Mouse (Mus musculus): ENCODE measurements around the gene Safb. TPM values are rescaled to one million over a fixed set of nuclear protein-coding genes. Genes with fewer than 3 reads are reported as not detected.

Safb gene
- 10 to 100 TPM; 36.9 to 55.3 (median 39.7) TPM for polyA plus RNA-seq (2017; shearing (Covaris generic))

- peak; percentile 79 for ATAC-seq
These were observed at the start of gene Safb, which contains the start of gene Safb2 for GRCm38 (mm10) chr17:56584257-56585130. Gene Safb (plus strand): TSS chr17:56584825. Gene Safb2 (minus strand): TSS chr17:56584585.

- no peak for ATAC-seq
These were observed 48.4 kb upstream of the Safb start for GRCm38 (mm10) chr17:56536192-56536591.

GRCm38 (mm10) chr17:56536874-56537273, 47.8 kb upstream of the Safb start:
- no peak for ATAC-seq

GRCm38 (mm10) chr17:56537912-56538311, 46.7 kb upstream of the Safb start:
- no peak for ATAC-seq

DNA sequence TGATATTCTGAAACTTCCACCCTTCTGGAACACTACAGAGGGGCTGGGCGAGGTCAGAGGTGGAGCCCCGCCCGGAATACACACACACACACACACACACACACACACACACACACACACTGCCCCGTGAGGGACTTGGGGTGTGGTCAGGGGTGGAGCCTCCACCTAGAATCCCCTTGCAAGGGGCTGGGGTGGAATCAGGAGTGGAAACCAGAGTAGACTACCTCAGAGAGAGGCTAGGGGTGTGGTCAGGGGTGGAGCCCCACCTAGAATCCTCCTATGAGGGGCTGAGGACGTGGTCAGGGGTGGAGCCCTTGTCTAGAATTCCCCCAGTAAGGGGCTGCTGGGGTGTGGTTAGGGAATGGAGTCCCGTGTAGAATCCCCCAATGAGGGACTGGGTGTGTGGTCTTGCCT, 44.1 kb upstream of the Safb start:
- no peak for ATAC-seq

DNA sequence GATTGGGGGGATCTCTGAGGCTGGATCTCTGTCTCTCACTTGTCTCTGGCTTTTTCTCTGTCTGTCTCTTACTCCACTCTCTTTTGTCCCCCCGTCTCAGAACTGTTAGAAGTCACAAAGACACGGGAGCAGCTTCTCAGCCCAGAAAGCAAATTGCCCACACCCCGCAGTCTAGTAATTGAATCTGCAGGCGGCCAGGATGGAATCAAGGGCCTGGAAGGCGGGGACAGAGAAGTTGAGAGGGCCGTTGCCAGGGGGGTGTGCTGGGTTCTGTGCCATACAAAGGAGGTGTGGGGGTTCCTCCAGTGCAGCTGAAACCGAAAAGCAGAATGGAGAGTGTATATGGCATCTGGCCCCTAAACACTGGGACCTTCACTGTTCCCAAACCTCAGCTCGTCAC, 41.9 kb upstream of the Safb start:
- ATAC-seq, result no peak

GRCm38 (mm10) chr17:56543684-56544224, 40.9 kb upstream of the Safb start:
- no peak for ATAC-seq

- ATAC-seq, result no peak
These were observed 39.8 kb upstream of the Safb start for GRCm38 (mm10) chr17:56544699-56545387.

DNA sequence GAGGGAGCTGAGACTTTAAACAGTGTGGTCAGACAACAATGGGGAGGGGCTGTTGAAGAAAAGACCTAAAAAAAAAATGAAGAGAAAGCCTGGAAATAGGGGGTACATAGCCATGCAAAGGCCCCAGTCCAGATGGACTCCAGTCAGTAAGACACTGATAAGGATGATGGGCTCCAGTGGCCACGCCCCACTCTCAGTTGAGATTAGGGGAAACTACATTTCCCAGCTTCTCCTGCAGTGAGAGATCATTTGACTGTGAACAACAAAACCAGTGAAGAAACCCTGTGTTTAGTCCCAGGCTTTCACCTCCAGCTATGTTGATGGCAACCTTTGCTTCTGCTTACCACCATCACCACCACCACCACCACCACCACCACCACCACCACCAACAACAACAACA, 38.7 kb upstream of the Safb start:
- no peak for ATAC-seq

- ATAC-seq, result no peak
These were observed 38.0 kb upstream of the Safb start for GRCm38 (mm10) chr17:56546576-56546975.

GRCm38 (mm10) chr17:56547116-56547845, 37.3 kb upstream of the Safb start:
- no peak for ATAC-seq

DNA sequence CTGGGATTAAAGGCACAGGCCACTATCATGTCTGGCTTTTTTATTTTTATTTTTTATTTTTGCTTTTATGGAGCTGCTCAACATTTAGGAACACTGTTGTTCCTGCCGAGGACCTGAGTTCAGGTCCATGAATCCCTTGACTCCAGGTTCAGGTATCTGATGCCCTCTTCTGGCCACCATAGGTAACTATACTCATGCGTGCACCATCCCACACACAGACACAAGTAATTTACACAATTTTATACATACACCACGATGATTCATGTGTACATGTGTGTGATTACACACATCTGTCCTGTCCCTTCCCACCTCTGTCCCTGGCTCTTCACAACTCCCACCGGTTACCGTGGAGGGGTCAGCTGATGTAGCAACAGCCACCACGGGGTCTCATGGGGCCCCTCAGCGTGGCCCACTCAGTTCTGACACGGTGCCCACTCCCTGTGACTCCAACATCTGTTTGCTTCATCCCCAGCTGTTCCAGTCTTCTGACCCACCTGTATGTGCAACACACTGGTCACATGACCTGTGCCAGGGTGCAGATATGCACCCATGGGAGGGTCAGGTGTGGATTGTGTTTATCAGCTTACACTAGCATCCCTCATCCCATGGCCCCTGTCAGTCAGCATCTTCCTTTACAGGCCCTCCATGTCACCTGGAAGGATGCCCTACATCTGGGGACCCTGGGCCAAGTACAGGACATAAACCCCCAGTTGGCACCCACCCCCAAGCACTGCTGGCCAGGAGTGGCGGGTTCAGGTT, 36.6 kb upstream of the Safb start:
- ATAC-seq, result no peak

- no peak for ATAC-seq
These were observed 36.0 kb upstream of the Safb start for GRCm38 (mm10) chr17:56548605-56549105.

- ATAC-seq, result no peak
These were observed 33.7 kb upstream of the Safb start for GRCm38 (mm10) chr17:56550784-56551475.

GRCm38 (mm10) chr17:56551841-56552581, 32.6 kb upstream of the Safb start:
- ATAC-seq, result no peak

DNA sequence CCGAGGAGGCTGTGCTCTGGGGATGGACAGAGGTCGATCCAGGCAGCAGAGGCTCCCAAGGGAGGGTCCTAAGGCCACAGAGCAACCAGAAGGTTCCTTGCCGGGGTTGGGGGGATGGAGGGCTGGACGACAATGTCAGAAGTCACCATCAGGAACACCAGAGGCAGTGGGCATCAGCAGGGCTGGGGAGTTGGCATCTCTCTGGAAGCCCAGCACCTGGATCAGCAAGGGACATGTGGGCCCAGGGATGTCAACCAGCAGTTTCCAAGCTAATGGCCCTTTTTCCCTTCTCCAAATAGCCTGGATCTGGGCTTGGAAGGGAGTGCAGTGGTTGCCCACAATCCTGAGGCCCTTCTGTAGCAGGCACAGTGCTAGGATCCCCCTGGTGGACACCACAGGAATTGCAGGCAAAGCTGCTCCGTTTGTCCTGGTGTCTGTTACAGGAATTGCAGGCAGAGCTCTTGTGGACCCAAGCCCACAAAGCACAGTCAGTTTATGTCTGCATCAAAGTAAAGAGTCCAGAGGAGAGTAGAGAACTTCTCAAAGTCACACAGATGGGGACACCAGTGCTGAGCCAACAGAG, 31.8 kb upstream of the Safb start:
- ATAC-seq, result peak; percentile 90

- ATAC-seq, result no peak
These were observed 30.5 kb upstream of the Safb start, which contains the start of gene Gm20219 for GRCm38 (mm10) chr17:56554122-56554551. Gene Gm20219 (minus strand): TSS chr17:56554387.

GRCm38 (mm10) chr17:56558448-56558847, 26.2 kb upstream of the Safb start:
- peak; percentile 65 for ATAC-seq

DNA sequence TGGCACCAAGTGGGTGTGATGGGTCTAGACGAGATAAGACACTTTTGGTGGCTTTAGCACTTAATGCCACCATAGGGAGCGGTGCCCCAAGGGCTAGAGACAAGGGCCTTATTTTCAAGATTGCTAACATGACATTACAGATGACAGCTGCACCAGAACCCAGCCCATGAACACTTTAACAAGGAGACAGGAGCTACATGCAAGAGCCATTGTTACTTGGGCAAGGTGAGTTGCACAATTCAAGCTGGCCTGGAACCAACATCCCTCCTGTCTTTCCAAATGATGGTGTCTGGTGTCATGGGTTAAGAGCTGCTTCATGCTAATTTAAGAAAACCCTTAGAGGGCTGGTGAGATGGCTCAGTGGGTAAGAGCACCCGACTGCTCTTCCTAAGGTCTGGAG, 25.2 kb upstream of the Safb start:
- ATAC-seq, result no peak

- no peak for ATAC-seq
These were observed 24.5 kb upstream of the Safb start for GRCm38 (mm10) chr17:56560131-56560530.

Measured in inflammation-experienced regulatory T-cells, adult 6 months (primary cell).